ENCODE assay signal across 9 mouse cellular contexts in the genomic region with DNA sequence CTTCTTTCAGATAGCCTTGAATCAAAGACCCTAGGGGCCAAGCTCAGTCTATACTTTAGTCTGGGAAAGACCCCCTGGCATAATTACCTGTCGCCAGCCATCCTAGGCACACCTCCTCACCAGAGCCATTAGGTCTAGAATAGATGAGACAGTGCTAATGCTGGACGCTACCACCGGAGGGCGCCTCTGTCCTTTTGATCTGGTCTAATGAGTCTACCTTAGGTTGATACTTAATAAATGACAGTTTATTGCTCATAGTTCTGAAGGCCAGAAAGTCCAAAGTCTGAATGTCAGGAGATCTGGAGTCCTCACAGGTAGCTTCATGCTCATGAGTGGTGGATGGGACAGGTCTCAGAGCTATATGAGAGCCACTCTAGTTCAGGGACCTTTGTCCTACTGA.
DNase-seq lines count a peak whose midpoint lies in the region; ATAC-seq and TF ChIP-seq lines count a peak whose summit lies in the region.
"Had no signal": no experiment of that assay in that cellular context is flagged by ENCODE, and none has a peak within 500 bp of the region (broad histone marks: within the 10 kb centered on the region; RNA-seq: fewer than 3 reads in every experiment).

No protein-coding gene starts in this region.

- H3K4me3 ChIP-seq in layer of hippocampus, adult 2 months: no peak overlapping the region
- H3K4me3 ChIP-seq in limb, embryonic 14.5 days (replicated peaks; ENCODE audit: low read length): no peak overlapping the region
- H3K4me3 ChIP-seq: liver, embryonic 13.5 days had no signal

- DNase-seq in CD4-positive, CD25-positive, alpha-beta regulatory T cell, adult 2 months (ENCODE audit: low read depth, low spot score): peak; percentile 54
- DNase-seq in layer of hippocampus, adult 2 months (ENCODE audit: low spot score in 2 of 2): peak in 1 of 2 experiments; percentile 59
- DNase-seq in layer of hippocampus, postnatal 36 days: no peak
- DNase-seq in R1 (ENCODE audit: low read depth, low spot score): peak; percentile 61
- DNase-seq in cerebellum, postnatal 36 days: peak; percentile 62 to 63
- DNase-seq in limb, embryonic 14.5 days (ENCODE audit: low spot score): peak; percentile 67
- peak; percentile 79 for DNase-seq in testis, postnatal 10 days (ENCODE audit: low spot score)
- DNase-seq: liver, embryonic 13.5 days had no signal

- no peaks in the 10 kb centered on the region for H3K27me3 ChIP-seq in limb, embryonic 14.5 days (ENCODE audit: control insufficient read depth, insufficient read depth, low read length)
- H3K27me3 ChIP-seq: liver, embryonic 13.5 days had no signal

- H3K36me3 ChIP-seq in limb, embryonic 14.5 days (ENCODE audit: control insufficient read depth, insufficient read depth, low read length): no peaks in the 10 kb centered on the region
- H3K36me3 ChIP-seq: liver, embryonic 13.5 days had no signal

- WGBS in limb, embryonic 14.5 days: 17% methylated on average over 4 of the region's 4 CpGs

- no peaks in the 10 kb centered on the region for H3K9me3 ChIP-seq in limb, embryonic 14.5 days (ENCODE audit: control insufficient read depth, low read length)
- H3K9me3 ChIP-seq: liver, embryonic 13.5 days had no signal

- TF ChIP-seq CTCF in layer of hippocampus, adult 2 months (conservative IDR thresholded peaks at IDR 0.05): peak; percentile 81

- no peak overlapping the region for H3K9ac ChIP-seq in limb, embryonic 14.5 days (ENCODE audit: low read depth, low read length, severe bottlenecking)
- H3K9ac ChIP-seq: liver, embryonic 13.5 days had no signal

- TF ChIP-seq POLR2A in limb, embryonic 14.5 days (IDR thresholded peaks at IDR 0.05; ENCODE audit: borderline replicate concordance, extremely low read depth, insufficient read depth, insufficient read length): no peak

- no peak overlapping the region for H3K4me2 ChIP-seq in limb, embryonic 14.5 days (replicated peaks; ENCODE audit: low read depth, low read length, severe bottlenecking)
- H3K4me2 ChIP-seq: liver, embryonic 13.5 days had no signal

- ATAC-seq in CD4-positive, CD25-positive, alpha-beta regulatory T cell, adult 4 months: no peak
- ATAC-seq in limb, embryonic 14.5 days (ENCODE audit: low FRiP score, low read depth): no peak

- H3K27ac ChIP-seq in layer of hippocampus, adult 2 months: peak overlapping the region; percentile 67
- H3K27ac ChIP-seq in limb, embryonic 14.5 days (replicated peaks; ENCODE audit: low read depth, low read length): no peak overlapping the region
- H3K27ac ChIP-seq: liver, embryonic 13.5 days had no signal

- peaks cover 5% of the 10 kb centered on the region; the same call in 1 of the 2 replicates for H3K4me1 ChIP-seq in limb, embryonic 14.5 days (ENCODE audit: control insufficient read depth, insufficient read depth, low read length)
- H3K4me1 ChIP-seq: liver, embryonic 13.5 days had no signal

Comparison
In these comparisons a context has a peak if more than half of its experiments do, and no peak if none do; other contexts are left out.
1. DNase-seq: peak in CD4-positive, CD25-positive, alpha-beta regulatory T cell, adult 2 months (single experiment), R1 (single experiment), cerebellum, postnatal 36 days (2 of 2), limb, embryonic 14.5 days (single experiment) and testis, postnatal 10 days (single experiment); none in layer of hippocampus, postnatal 36 days (0 of 2).